Mouse (Mus musculus): Measurements from ENCODE around the gene Aldh3a2. TPM values are rescaled to one million over a fixed set of nuclear protein-coding genes. Genes with fewer than 3 reads are reported as not detected.

The Aldh3a2 gene
- polyA plus RNA-seq, 1 experiment from 2014 or later = 23.7 TPM

DNA sequence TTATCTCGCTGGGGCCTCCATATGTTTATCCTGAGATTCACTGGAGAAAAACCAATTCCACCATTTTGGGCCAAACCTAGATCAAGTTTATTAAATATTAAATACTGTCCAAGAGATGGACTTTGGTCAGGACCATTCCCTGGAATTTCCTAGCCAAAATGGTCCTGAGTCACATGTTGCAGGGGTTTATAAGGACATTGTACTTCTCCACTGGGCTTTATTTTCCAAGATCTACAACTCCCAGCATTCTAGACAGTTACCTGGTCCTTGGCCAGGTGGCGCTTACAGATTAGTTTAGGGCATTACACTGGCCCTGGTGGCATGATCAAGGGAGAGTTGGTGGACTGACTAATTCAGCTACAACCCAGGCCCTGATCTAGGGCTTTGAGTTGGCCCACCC is 28.3 kb upstream of the Aldh3a2 start:
- H3K4me2 ChIP-seq (replicated peaks) = no peak overlapping the region
- no peak overlapping the region for H3K9ac ChIP-seq
- no peaks in the 10 kb centered on the region for H3K9me3 ChIP-seq (replicated peaks)
- no peak overlapping the region for H3K4me3 ChIP-seq
- H3K4me1 ChIP-seq = peaks cover 1% of the 10 kb centered on the region
- no peak overlapping the region for H3K27ac ChIP-seq
- 93% methylated on average over 2 of the region's 2 CpGs for WGBS
- H3K36me3 ChIP-seq = no peaks in the 10 kb centered on the region
- no peaks in the 10 kb centered on the region for H3K27me3 ChIP-seq
- ATAC-seq (ENCODE audit: low FRiP score) = no peak

DNA sequence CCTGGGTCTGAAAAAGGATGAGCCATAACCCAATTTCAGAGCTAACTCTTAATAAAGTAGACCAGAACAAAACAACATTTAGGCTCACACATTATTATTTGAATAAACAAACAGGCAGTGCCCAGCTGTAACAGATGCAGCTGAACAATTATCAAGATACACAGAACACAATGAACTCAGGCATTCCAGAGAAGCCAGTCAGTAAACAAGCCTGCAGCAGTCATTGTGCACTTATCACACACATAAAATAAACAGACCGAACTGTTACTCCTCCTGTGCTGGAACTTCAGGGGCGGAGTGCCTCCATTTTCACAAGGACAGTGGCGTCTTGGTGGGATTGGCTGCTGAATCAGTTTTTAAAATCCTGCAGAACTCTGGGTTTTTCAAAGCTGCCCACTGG is 27.2 kb upstream of the Aldh3a2 start:
- Histone ChIP-seq H3K4me2 (replicated peaks) (no peak overlapping the region), H3K36me3 (no peaks in the 10 kb centered on the region), H3K27me3 (no peaks in the 10 kb centered on the region), H3K9me3 (replicated peaks) (no peaks in the 10 kb centered on the region), H3K9ac (no peak overlapping the region), H3K4me1 (no peaks in the 10 kb centered on the region), H3K4me3 (no peak overlapping the region), H3K27ac (no peak overlapping the region)
- 83% methylated on average over 3 of the region's 3 CpGs for WGBS
- no peak for ATAC-seq (ENCODE audit: low FRiP score)

DNA sequence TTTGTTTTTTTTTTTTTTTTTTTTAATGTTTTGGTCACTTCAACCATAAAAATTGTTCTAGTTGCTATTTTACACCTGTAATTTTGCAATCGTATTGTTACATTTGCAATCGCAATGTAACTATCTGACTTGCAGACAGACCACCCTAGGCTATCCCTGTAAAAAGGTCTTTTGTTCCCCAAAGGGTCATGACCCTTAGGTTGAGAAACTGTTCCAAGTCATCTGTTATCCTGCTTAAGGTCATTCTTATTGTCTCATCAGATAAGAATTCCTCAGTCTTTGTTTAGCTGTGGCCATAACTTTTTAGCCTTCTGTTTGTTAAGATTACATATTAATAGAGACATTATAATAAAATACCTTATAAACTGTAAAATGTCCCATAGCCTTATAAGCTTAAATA is 26.0 kb upstream of the Aldh3a2 start:
- 25% methylated on average over 2 of the region's 2 CpGs for WGBS
- ATAC-seq (ENCODE audit: low FRiP score) = no peak
- no peak overlapping the region for H3K4me2 ChIP-seq (replicated peaks)
- H3K4me3 ChIP-seq = no peak overlapping the region
- H3K4me1 ChIP-seq = no peaks in the 10 kb centered on the region
- no peak overlapping the region for H3K27ac ChIP-seq
- H3K9me3 ChIP-seq (replicated peaks) = no peaks in the 10 kb centered on the region
- no peaks in the 10 kb centered on the region for H3K36me3 ChIP-seq
- no peaks in the 10 kb centered on the region for H3K27me3 ChIP-seq
- H3K9ac ChIP-seq = no peak overlapping the region

DNA sequence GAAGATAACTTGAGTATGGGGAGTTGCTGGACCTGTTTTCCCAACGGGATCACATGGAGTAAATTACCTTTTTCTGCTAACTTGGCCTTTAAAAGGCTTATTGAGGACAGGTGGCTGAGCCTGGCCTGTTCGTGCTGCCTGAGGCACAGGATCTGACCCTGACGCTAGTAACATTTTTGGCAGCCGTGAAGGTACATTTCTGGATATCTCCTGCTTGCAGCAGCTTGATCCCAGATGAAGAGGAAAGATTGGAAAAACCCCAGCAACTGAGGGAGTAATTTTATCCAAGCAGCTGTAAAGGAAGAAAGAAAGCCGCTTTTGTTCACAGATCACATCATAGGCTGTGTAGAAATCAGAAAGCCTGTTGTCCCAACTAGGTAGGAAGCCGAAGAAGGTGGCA is 17.1 kb upstream of the Aldh3a2 start:
- H3K9ac ChIP-seq = no peak overlapping the region
- no peaks in the 10 kb centered on the region for H3K27me3 ChIP-seq
- no peaks in the 10 kb centered on the region for H3K36me3 ChIP-seq
- 79% methylated on average over 6 of the region's 6 CpGs for WGBS
- no peak overlapping the region for H3K4me2 ChIP-seq (replicated peaks)
- no peak for ATAC-seq (ENCODE audit: low FRiP score)
- no peak overlapping the region for H3K4me3 ChIP-seq
- H3K4me1 ChIP-seq = no peaks in the 10 kb centered on the region
- 0 out of 2 replicates have a peak, but pooled peaks cover 3% of the 10 kb centered on the region for H3K9me3 ChIP-seq (replicated peaks)
- H3K27ac ChIP-seq = no peak overlapping the region

DNA sequence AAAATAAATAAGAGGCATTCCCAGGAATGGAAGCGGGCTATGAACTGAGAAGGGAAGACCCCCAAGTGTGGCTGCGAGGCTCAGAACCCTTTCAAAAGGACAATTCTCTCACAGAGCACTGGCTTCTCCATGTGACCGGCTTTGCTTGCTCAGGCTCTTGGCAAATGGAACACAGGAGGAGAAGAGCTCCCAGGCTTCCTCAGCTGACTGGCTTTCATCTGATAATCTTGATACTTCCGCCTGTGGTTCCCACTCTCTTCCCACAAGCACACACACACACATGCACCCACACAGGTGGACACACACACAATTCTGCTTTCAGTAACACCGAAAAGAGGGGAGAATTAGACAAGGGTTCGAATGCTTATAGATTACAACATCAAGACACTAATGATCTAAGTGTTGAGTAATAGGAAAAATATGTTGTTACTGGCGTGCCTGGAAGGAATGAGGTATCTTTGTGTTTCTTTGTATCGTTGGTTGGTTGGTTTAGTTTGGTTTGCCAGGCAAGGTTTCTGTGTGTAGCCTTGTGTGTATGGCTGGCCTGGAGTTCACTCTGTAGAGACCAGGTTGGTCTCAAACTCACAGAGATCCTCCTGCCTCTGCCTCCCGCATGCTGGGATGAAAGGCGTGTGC is 16.3 kb upstream of the Aldh3a2 start:
- no peak overlapping the region for H3K4me3 ChIP-seq
- 84% methylated on average over 10 of the region's 10 CpGs for WGBS
- ATAC-seq (ENCODE audit: low FRiP score) = no peak

DNA sequence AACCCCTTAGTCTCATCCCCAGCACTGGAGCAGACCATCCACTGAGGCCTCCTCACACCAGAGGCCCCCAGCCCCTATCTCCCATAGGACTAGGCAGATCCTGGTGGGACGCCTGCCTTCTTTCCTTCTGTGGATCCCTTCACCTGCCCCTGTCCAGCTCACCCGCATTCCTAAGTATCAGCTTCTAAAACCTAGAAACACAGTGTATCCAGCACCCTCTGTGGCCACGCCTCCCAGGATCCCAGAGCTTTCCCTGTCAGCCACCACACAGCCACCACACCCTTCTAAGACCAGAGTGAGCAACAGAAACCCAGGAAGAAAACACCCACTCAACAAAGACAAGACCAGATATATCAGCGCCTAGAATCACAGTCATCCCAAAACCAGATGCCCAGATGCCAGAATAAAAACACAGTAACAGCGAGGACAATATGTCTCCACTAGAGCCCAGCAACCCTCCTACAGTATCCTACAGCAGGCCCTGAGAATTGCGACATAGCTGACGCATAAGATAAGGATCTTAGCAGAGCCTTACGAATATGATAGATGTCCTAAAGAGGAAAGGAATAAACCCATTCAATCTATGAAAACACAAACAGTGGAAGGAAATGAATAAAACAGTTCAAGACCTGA is 11.3 kb upstream of the Aldh3a2 start:
- WGBS = 88% methylated on average over 8 of the region's 8 CpGs
- H3K4me2 ChIP-seq (replicated peaks) = no peak overlapping the region

More for the DNA sequence above, 16.3 kb upstream of the Aldh3a2 start:
- no peaks in the 10 kb centered on the region for H3K36me3 ChIP-seq
- H3K9me3 ChIP-seq (replicated peaks) = 0 out of 2 replicates have a peak, but pooled peaks cover 3% of the 10 kb centered on the region
- H3K27ac ChIP-seq = no peak overlapping the region
- no peak overlapping the region for H3K4me2 ChIP-seq (replicated peaks)
- no peaks in the 10 kb centered on the region for H3K4me1 ChIP-seq
- H3K27me3 ChIP-seq = no peaks in the 10 kb centered on the region
- no peak overlapping the region for H3K9ac ChIP-seq

DNA sequence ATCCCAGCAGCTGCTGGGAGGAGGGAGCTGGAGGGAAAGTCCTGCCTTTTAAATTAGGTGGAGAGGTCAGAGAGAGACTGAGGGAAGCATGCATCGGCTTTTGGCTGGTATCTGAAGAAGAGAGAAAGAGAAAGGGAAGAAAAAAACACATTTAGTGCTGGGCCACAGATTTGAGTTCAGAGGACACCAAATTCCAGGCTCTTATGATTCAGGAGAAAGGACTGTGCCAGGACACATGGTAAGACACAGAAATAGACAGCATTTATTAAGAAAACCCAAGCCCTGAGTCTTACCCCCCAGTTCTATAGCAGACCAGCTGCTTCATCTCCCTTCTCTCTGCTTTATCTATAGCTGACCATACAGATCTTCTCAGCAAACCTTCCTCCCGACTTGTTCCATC is 10.7 kb upstream of the Aldh3a2 start:
- no peak overlapping the region for H3K4me2 ChIP-seq (replicated peaks)
- H3K4me3 ChIP-seq = no peak overlapping the region
- H3K36me3 ChIP-seq = no peaks in the 10 kb centered on the region
- no peak for ATAC-seq (ENCODE audit: low FRiP score)
- H3K27me3 ChIP-seq = no peaks in the 10 kb centered on the region
- H3K4me1 ChIP-seq = no peaks in the 10 kb centered on the region
- no peak overlapping the region for H3K9ac ChIP-seq
- 76% methylated on average over 2 of the region's 2 CpGs for WGBS
- H3K9me3 ChIP-seq (replicated peaks) = no peaks in the 10 kb centered on the region
- H3K27ac ChIP-seq = no peak overlapping the region

More for the DNA sequence above, 11.3 kb upstream of the Aldh3a2 start:
- no peak overlapping the region for H3K4me3 ChIP-seq
- no peaks in the 10 kb centered on the region for H3K9me3 ChIP-seq (replicated peaks)
- no peak overlapping the region for H3K9ac ChIP-seq
- ATAC-seq (ENCODE audit: low FRiP score) = no peak
- H3K27me3 ChIP-seq = no peaks in the 10 kb centered on the region
- no peak overlapping the region for H3K27ac ChIP-seq
- H3K4me1 ChIP-seq = no peaks in the 10 kb centered on the region
- H3K36me3 ChIP-seq = no peaks in the 10 kb centered on the region

DNA sequence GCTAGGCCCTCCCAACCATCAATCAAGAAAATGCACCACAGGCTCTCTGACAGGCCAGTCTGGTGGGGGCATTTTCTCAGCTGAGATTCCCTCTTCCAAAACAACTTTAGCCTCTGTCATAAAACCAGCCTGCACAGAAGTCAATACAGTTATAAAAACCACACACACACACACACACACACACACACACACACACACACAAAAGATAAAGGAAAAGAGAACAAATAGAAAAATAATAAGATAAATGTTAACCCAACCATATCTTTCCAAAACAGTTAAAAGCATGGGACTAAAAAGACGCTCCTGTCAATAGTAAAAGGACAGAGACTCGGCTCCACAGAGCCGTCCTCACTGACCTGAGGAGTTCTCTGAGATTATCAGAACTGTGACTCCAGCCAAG is 9.2 kb upstream of the Aldh3a2 start:
- Histone ChIP-seq H3K9ac (no peak overlapping the region), H3K4me2 (replicated peaks) (no peak overlapping the region), H3K27ac (no peak overlapping the region), H3K4me1 (no peaks in the 10 kb centered on the region), H3K36me3 (no peaks in the 10 kb centered on the region), H3K4me3 (no peak overlapping the region), H3K9me3 (replicated peaks) (no peaks in the 10 kb centered on the region), H3K27me3 (no peaks in the 10 kb centered on the region)
- 75% methylated on average over 3 of the region's 3 CpGs for WGBS
- ATAC-seq (ENCODE audit: low FRiP score) = no peak

DNA sequence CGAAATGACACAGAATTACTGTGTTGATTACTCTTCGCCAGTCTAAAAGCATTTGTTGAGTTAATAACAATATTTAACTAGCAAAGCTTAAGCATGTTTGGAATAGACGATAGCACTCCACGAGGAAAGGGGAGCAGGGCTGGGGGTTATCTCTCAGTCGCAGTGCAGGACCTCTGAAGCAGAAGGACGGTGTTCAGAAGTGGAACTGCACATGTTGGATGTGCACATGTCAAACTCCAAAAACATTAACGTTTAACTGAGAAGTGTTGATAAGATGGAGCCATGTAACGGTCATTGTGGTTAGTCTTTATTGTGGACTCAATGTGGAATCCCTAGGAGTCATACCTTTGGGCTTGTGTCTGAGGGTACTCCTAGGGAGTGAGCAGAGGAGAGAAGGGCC is 7.8 kb upstream of the Aldh3a2 start:
- Histone ChIP-seq H3K9ac (no peak overlapping the region), H3K36me3 (no peaks in the 10 kb centered on the region), H3K4me3 (no peak overlapping the region), H3K9me3 (replicated peaks) (no peaks in the 10 kb centered on the region), H3K4me1 (no peaks in the 10 kb centered on the region), H3K27me3 (peaks cover 3% of the 10 kb centered on the region; the same call in 1 of the 2 replicates), H3K27ac (no peak overlapping the region), H3K4me2 (replicated peaks) (no peak overlapping the region)
- 89% methylated on average over 8 of the region's 8 CpGs for WGBS
- no peak for ATAC-seq (ENCODE audit: low FRiP score)

DNA sequence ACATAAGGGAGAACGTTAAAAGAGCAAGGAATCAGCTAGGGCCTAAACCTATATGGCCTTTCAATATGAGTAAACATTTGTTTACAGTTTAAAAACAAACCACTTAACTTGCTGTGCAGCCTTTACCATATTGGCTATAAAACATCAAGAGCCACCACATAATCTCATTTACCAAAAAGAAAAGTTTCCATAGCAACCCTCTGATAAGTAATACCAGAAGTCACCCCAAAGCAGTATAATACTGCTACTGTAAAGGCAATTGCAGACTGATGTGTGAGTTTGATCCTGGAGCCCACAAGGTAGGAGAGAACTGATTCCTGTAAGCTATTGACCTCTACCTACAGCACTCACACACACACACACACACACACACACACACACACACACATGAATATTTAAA is 7.2 kb upstream of the Aldh3a2 start:
- ATAC-seq (ENCODE audit: low FRiP score) = no peak

DNA sequence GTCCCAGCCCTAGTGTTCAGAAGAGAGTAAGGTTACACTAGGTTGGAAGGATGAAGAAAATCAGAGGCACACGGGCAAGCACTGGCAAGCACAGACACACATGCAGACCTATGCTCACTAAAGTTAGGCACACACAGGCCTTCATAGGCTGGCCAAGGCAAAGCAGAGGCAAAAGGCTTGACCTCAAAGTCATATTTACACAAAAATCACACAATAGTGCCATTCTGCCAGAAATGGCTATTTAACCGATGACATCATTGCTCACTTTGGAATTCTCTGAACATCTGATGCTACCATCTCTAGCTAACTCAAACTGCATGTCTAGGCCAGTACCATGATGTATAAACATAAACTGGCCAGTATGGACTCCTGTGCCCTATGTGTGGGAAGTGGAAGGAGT is 6.7 kb upstream of the Aldh3a2 start:
- H3K9me3 ChIP-seq (replicated peaks) = no peaks in the 10 kb centered on the region
- no peak for ATAC-seq (ENCODE audit: low FRiP score)
- no peaks in the 10 kb centered on the region for H3K4me1 ChIP-seq
- no peak overlapping the region for H3K27ac ChIP-seq
- H3K27me3 ChIP-seq = peaks cover 5% of the 10 kb centered on the region; the same call in 1 of the 2 replicates
- H3K9ac ChIP-seq = no peak overlapping the region
- no peaks in the 10 kb centered on the region for H3K36me3 ChIP-seq
- H3K4me2 ChIP-seq (replicated peaks) = no peak overlapping the region
- WGBS = 83% methylated on average over 2 of the region's 2 CpGs
- H3K4me3 ChIP-seq = no peak overlapping the region

More for the DNA sequence above, 7.2 kb upstream of the Aldh3a2 start:
- Histone ChIP-seq H3K9me3 (replicated peaks) (no peaks in the 10 kb centered on the region), H3K27me3 (peaks cover 5% of the 10 kb centered on the region; the same call in 1 of the 2 replicates), H3K4me2 (replicated peaks) (no peak overlapping the region), H3K27ac (no peak overlapping the region), H3K9ac (no peak overlapping the region), H3K4me1 (no peaks in the 10 kb centered on the region), H3K4me3 (no peak overlapping the region), H3K36me3 (no peaks in the 10 kb centered on the region)
- 83% methylated on average over 1 of the region's 1 CpGs for WGBS

DNA sequence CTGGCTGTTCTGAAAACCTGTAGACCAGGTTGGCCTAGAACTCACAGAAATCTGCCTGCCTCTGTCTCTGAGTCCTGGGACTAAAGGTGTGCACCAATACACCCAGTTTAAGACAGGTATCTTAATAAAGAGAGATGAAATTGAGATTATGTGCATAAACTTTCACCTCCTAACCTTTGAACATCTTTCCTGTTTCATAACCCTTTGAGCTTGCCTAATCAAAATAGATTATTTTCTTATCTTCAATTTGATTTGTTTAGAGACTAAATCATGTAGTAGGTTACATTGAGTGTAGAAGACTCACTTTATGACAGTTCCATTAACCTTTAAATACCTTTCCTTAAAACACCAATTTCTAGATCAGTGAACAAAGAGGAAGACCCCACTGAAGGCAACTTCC is 4.3 kb upstream of the Aldh3a2 start:
- H3K9ac ChIP-seq = no peak overlapping the region
- H3K27ac ChIP-seq = no peak overlapping the region
- H3K4me2 ChIP-seq (replicated peaks) = no peak overlapping the region
- ATAC-seq (ENCODE audit: low FRiP score) = no peak
- H3K27me3 ChIP-seq = peaks cover 5% of the 10 kb centered on the region; the same call in 1 of the 2 replicates
- H3K4me1 ChIP-seq = 0 out of 2 replicates have a peak, but pooled peaks cover 2% of the 10 kb centered on the region
- no peaks in the 10 kb centered on the region for H3K9me3 ChIP-seq (replicated peaks)
- no peaks in the 10 kb centered on the region for H3K36me3 ChIP-seq
- H3K4me3 ChIP-seq = no peak overlapping the region

DNA sequence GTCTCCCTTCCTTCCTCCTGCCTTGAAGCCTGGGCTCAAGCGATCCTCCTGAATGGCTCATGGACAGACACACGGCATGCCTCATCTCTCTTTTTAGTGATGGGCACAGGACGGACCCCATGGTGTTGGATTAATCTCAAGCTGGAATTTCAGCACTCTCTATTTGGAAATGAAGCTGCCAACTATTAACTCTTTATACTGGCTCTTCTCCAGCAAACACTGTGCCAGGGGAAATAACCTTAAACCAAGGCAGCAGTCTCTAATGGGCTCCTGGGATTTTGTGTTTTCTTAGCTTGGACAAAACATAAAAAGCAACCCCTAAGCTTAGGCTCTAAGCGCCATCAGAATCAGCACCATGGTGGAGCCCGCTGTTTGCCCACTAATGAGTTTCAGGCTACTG is 3.1 kb upstream of the Aldh3a2 start:
- WGBS = 81% methylated on average over 5 of the region's 5 CpGs
- ATAC-seq (ENCODE audit: low FRiP score) = no peak
- Histone ChIP-seq H3K4me1 (peaks cover 5% of the 10 kb centered on the region; the same call in 1 of the 2 replicates), H3K36me3 (no peaks in the 10 kb centered on the region), H3K4me2 (replicated peaks) (no peak overlapping the region), H3K27ac (no peak overlapping the region), H3K4me3 (no peak overlapping the region), H3K9ac (no peak overlapping the region), H3K27me3 (peaks cover 5% of the 10 kb centered on the region; the same call in 1 of the 2 replicates), H3K9me3 (replicated peaks) (no peaks in the 10 kb centered on the region)

Measured in hindbrain, embryonic 12.5 days (tissue).